Mouse (Mus musculus) megakaryocyte, adult 5-6 weeks (primary cell): Measurements from ENCODE around the gene 9330161L09Rik. TPM values are rescaled to one million over a fixed set of nuclear protein-coding genes. Genes with fewer than 3 reads are reported as not detected.
A peak's percentile ranks its signal among the peaks of the same experiment; 100 is the strongest.
"Not testable (repeated sequence)": the region's sequence is repeated elsewhere in the genome, so short reads cannot be mapped to it uniquely, and the experiment has no call there.

Experiments
- ATAC-seq: 2 replicates; pipeline ENCODE4 v1.8.0; 2016; ENCODE audit warnings: mild to moderate bottlenecking, inconsistent platforms; ENCODE audit not compliant: poor library complexity, severe bottlenecking
- total RNA-seq, 2 experiments: library from RNA; stranded (forward) in 1 of 2; stranded (reverse) in 1 of 2; fragments of 153-499, 151-499 nt in 1 of 2; fragments of 221-1000, 200-1000 nt in 1 of 2; gene quantifications; 2 replicates each; pipeline versions ENCODE4 v1.2.3 to v1.2.4; 2015 to 2017

9330161L09Rik gene
- 0.94 TPM in 1 of 2 replicates, not detected in the other for total RNA-seq (2015)
- total RNA-seq (2017): 0.89 and 1.4 TPM in 2 replicates

DNA sequence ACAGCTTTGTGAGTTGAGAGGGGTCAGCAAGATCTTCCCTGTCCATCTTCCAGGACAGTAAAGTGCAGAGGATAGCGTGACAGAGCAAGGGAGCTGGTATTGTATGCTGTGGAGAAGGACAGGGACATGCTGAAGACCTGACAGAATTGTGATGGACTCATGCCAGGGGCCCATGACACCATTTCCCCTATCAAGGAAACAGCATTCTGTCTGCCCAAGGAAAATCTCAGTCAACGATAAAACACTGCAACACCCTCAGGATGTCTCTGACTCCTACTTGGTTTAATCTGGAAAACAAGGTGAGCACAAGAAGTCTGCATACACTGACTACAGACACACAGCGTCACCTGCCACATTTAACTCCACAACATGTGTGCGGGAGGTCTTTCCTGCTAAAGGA, at the start of gene 9330161L09Rik:
TSS of gene 9330161L09Rik (minus strand) at position 101 of the 400 bp plus-strand sequence.
- ATAC-seq: no peak

DNA sequence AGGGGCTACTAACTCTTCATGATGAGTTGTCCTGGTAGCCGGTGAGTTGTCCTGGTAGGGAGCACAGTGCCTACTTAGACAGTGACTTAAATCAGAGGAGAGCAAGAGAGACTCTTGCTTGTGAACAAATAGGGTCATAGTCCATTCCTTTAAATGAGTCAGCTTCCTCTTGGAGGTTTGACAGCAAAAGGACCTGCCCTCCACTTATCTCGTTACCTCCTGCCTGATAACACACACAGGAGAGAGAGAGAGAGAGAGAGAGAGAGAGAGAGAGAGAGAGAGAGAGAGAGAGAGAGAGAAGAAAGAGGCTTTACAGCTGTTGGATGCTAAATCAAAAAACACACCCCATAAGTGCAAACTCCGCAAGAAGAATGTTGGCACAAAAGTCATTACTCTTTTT, 49.5 kb upstream of the 9330161L09Rik start, which contains the start of gene Ifi27l2b:
TSS of gene Ifi27l2b (minus strand) at position 84 of the 400 bp plus-strand sequence.
- ATAC-seq: no peak

DNA sequence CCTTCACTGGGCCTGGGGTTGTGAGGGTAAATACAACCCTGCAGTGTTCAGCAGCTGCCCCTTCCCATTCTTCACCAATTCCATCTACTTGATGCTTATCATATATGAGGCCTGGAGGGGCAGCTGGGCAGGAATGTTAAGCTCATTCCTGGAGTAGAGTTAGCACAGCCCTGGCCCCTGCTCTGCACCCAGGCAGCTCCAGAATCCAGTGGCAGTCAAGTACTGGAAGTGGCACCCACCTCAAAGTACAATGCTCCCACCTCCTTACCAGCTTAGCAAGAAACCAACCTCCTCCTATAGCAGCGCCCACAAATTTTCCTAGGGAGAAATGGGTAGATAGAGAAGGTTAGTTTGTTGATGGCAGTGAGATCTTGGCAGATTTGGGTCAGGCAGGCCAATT, 49.1 kb upstream of the 9330161L09Rik start:
- not testable (repeated sequence) for ATAC-seq

DNA sequence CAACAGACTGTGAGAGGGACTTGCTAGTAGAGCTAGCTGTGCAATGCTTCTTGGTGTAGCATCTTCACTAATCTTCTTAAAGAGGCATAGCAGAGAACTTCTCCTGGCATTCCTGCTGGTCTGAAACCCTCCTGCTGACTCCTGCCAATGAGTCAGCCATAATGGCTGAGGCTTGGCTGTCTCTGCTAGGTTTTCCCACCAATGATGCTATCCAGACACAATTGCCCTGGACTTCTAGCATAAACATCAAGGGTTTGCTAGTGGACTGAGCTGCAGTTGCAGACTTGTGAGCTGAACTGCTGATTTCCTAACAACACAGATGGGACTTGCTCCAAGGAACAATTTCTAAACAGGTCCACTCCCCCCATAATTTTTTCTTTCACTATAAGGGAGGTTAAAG, 45.7 kb upstream of the 9330161L09Rik start:
- no peak for ATAC-seq

DNA sequence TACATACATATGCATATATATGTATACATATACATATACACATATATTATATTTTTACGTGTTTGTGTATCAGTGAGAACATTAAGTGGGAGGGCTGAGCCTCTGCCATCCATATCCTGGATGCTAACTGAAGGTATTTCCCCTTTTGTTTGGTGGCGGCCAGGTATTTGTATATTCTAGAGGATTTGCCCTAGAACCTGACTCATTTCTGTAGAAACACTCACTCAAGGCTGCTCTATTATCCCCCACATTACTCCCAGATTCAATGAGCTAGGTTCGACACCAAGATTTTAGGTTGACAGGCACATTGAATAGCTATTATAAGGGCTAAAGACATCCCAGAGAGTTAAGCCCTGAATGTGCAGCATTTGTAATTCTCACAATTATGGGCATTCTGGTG, 37.4 kb upstream of the 9330161L09Rik start:
- ATAC-seq: no peak

DNA sequence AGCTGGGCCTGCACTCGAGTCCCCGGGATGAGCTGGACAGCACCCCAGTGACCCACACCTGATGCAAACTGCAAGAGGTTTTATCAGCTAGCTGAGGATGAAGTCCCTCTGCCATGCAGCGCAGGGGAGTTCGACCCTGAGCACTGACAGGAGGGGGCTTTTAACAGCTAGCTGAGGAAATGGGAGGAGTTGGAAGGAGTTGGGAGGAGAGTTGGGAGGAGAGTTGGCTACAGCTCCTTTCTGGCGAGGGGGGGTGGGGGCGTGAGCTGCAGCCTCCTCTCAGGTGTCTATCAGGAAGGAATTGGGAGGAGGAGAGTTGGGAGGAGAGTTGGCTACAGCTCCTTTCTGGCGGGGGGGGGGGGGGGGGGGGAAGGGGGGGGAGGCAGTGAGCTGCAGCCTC, 36.6 kb upstream of the 9330161L09Rik start:
- not testable (repeated sequence) for ATAC-seq

DNA sequence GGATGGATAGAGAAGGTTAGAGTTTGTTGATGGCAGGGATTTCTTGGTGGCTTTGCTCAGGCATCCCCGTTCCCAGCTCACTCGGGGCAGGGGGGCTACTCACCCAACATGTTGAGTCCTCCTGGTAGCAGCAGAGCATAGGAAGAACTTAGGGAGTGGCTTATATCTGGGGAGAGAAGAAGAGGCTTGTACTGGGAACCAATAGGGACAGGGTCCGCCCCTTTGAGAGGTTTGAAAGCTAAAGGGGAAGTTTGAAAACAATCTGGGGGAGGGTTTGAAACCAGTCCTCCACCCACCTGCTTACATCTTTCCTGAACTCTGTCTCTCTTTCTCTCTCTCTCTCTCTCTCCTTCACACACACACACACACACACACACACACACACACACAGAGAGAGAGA, 35.9 kb upstream of the 9330161L09Rik start, which contains the start of gene Ifi27l2a:
TSS of gene Ifi27l2a (minus strand) at position 157 of the 400 bp plus-strand sequence.
- peak; percentile 91 for ATAC-seq

DNA sequence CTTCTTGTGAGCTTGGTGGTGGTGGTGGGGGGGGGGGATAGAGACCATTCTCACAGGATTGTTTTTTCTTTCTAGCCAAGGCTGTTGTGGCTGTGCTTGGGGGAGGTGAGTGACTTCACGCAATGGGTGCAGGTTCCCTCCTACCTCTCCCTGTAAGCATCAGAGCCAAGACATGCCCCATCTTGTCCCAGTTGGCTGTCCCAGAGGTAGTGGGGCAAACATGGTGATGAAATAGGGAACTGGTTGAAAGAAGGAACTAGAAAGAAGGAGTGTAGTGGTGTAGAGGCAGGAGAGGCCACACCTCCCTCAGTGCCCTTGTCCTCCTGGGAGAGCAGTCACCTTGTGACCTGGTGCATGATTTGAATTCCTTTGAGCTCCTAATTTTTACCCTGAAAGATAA, 30.0 kb upstream of the 9330161L09Rik start:
- ATAC-seq: peak; percentile 39

DNA sequence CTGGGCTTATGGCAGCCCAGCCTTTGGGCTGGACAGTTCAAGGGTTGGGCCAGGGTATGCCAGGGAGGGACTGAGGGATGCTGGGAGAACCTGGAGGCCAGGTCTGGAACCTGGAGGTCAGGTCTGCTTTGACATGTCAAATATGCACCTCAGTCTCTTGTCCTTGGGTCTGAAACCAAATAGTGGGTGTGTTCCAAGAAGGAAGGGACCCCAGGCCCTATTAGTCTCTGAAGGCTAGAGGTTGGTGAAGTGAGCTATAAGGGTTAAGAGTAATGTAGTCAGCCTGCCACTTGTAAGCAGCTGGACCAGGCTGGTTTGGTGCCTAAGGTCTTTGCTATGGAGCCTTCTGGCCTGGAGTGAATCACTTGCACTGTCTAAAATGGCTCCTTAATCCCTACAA, 27.2 kb upstream of the 9330161L09Rik start:
- ATAC-seq: no peak

DNA sequence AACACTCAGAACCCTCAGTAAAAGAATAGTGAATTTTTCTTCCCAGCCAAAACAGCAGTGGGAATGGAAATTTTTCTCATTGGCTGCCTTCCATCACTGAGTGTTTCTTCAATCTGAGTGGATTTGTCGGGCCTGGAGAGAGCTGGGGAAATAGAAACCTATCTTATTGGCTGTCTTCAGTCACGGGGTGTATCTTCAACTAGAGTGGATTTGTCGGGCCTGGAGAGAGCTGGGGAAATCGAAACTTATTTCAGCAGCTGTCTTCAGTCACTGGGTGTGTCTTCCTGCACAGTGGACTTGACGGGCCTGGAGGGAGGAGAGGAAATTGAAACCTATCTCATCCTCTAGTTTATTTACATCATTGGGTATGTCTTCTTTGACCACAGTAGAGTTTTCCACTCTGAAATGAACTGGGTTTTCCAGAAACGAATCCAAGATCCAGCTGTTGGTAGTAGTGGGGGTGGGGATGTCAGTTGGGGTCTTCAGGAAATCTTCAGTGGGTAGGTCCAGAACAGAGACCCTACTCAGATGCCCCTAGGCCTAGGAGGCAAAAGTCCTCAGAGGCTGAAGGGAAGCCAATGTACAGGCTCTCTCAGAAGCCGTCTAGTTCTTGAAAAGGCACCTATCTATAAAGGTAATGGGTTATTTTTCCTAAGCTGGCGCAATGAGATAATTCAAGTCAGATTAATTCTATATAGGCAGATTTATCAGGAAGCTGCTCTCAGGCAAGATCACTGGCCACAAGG, 26.5 kb upstream of the 9330161L09Rik start, which contains the start of gene Ifi27:
TSS of gene Ifi27 (plus strand) at position 226 of the 746 bp plus-strand sequence.
- ATAC-seq: peak; percentile 94

DNA sequence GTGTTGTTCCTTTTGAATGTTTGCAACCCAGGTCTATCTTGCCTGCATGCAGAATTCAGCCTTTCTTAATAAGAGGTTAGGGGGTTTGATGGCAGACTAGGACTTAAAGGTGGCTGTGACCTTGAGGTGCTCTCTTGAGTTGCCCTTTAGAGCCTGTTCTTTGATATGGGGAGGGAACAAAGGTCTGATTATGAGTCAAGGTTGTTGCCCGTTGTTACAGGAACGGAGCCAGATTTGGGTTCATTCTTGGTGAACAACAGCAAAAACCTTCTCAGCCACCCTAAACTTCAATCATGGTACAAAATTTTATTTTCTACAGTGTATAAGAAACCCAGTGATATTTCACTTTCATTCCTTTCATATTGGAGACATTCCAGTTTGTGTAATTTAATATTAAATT, 25.8 kb upstream of the 9330161L09Rik start:
- ATAC-seq: no peak

DNA sequence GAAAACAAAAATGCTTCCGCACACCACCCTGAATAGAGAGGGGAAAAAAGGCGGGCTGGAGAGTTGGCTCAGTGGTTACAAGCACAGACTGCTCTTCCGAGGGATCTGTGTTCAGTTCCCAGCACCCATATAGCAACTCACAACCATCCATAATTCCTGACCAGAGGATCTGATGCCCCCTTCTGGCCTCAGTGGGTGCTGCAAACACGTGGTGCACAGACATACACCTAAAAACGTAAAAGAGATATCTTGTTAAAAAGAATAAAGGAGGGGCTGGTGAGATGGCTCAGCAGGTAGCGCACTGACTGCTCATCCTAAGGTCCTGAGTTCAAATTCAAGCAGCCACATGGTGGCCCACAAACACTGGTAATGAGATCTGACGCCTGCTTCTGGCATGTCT, 19.1 kb upstream of the 9330161L09Rik start:
- no peak for ATAC-seq

DNA sequence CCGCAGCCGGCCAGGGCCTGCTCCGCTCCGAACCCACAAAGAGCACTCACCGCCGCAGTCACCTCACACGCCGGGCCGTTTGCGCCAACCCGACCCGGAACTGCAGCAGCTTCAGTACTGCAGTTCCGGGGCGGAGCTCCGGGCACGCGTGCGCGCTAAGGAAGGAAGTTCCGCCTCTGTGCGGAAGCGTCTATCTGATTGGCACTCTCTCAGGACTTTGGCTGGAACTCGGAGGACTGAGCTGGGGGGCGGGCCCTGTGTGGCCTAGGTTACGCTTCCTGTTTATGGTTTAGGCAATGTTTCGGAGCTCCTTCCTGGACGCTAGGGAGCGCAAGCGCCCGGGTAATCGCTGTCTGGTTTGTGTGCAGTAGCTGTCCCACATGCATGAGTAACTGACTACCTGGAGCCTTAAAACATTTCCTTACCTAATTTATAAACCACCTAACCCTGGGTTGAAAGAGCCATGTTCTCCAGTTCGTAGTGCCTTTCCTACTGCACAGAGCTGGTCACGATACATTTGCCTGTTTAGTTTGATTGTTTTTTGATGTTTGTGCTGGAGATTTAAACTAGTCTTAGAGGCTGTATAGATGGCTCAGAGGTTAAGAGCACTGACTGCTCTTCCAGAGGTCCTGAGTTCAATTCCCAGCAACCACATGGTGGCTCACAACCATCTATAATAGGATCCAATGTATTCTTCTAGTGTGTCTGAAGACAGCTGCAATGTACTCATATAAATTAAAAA, 18.3 kb upstream of the 9330161L09Rik start, which contains the start of gene Ddx24:
TSS of gene Ddx24 (minus strand) at position 102 of the 742 bp plus-strand sequence.
- peak; percentile 98 for ATAC-seq

DNA sequence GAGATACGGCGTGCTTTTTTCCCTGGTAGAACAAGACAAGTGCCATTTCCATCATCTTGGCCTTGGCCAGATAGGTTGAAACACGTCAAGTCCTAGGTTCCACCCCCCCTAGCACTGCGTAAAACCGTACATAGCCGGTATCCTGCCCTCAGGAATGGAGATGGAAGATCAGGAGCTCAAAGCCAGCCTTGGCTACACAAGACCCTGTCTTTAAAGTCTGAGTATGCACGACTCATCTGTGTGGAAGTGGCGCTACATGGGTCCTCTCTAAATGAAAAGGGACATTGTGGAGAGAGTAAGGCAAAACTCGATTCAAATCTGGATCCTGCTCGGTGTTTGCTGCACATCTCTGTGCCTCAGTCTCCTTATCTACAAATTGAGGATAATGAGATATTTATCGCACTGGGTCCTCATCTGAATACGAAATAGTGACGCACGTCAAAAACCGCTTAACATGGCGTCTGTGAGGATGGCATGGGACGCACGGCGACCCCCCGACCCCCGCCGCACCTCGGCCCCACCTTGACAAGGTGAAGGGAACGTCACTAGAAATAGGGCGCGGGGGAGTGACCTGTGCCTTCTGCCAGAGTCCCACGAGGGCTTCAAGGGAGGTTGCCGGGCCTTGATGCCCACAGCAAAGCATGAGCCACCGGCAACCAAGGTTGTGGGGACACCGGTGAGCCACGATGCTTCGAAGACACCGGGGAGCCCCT, 17.6 kb upstream of the 9330161L09Rik start:
- 0 out of 2 replicates have a peak, but pooled peaks have one; percentile 1 for ATAC-seq

DNA sequence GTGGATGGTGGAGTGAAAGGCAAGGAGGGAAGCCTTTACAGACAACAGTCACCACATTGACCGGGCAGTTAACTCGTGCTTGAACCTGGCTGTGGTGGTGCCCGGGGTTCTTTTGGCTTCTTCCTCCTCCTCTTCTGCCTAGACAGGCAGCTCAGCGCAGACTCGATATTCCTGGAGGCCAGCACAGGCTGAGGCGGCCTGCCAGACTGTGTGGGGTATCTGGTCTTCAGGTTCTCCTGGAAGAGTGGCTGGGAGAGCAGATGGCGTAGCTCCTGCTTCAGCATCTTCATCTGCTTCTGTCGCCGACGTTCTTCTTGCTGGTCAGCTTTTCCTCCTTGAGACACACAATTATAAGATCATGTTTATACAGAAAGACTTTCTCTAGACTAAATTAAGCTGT, 524 bp upstream of the 9330161L09Rik start:
- no peak for ATAC-seq

DNA sequence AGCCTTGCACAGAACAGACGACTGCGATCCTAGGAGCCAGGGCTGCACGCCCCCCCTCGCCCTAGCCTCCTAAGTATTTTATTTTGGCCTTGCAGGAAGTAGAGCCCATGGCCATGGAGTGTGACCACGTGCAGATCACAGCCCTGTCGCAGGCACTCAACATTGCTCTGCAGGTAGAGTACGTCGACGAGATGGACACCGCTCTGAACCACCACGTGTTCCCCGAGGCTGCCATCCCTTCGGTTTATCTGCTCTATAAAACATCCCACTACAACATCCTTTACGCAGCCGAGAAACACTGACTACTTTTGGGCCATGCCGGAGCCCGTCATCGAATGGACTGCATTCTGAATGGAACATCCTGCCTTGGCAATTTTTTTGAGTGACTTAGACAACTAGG, 3.5 kb downstream of the 9330161L09Rik start:
- no peak for ATAC-seq

DNA sequence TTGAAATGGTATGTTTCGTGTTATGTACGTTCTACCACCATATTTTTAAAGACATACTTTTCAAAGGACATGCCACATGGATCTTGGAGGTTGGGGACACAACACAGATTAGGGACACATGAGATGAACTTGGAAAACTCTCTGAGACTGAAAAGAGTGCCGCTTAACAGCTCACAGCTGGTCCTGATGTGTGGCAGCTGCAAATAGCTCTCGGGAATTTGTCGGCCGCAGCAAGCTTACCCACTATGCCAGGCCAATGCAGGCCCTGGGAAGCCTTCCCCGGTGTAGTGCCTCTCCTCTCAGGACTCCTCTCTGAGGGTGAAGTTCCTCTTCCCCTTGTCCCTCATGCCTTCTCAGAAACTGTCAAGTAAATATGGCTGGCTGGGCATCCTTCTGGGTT, 10.9 kb downstream of the 9330161L09Rik start:
- ATAC-seq: no peak

DNA sequence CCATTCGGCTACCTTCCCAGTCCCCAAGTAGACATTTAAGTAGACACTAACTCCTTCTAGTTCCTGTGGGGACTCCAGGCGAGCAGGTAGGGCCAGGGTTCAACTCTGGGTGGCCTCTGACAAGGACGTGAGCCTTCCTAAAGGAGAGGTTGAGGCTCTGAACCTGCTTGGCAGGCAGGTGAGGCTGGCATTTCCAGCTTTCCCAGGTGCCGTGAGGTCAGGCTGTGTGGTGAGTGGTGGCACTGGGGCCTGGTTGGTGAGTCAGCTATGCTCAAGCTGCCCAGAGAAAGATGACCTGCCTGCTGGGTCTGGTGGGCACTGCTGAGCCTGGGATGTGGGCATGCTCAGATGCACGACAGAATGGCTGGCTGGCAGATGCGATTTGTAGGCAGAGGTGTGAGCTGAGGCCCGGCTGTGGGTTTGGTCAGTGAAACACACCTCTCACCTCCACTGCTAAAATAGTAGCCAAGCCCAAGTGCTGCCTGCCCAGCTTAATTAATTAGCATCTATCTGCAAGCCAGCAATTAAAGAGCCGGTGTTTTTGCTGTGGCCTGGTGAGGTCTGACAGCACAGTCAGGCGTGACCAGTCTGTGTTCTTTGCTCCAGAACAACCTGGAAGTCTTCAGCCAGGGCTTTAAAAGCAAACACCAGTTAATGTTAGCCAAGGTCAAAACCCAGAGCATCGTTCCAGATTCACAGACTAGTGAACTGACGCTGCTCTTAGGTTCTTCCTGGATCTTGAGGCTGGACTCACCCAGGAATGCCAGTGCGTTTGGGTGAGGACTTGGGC, 11.9 kb downstream of the 9330161L09Rik start:
- no peak for ATAC-seq

DNA sequence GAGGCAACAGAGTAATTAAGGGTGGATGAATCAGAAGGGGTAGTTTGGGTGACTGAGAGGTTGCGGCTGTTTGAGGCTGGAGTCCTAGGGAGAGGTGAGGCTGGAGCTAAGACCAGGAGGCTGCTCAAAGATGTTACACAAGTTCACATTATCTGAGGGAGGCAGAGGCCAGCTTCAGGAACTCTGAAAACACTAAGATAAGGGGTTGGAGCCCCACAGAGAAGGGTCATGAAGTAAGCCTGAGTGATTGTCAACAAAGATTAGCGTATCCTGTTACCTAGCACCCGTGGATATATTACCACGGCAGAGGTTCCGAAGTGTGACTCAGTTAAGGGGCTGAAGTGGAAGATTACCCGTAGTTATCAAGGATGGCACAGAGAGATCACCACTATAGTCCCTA, 14.1 kb downstream of the 9330161L09Rik start:
- ATAC-seq: peak; percentile 60

DNA sequence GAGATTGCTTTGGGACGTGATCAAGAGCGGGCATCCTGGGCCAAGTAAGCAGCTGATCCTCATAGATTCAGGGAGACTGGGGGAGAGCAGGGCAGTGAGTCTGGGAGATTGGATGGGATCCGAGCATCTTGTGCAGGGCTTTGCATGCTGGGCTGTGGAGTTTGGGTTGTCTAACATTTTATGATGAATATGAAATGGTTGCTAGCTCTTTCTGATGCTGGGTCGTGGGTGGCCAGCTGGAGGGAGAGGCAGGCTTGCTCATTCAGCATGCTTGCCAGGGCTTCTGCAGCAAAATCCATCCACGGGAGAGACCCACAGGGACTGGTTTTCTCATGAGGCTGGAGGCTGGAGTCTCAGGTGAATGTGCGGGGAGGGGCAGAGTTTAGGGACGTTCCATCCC, 16.5 kb downstream of the 9330161L09Rik start:
- no peak for ATAC-seq
